Mouse (Mus musculus) megakaryocyte, embryonic 14.5 days (primary cell): ENCODE measurements around the gene Gm12216. TPM values are rescaled to one million over a fixed set of nuclear protein-coding genes. Genes with fewer than 3 reads are reported as not detected.
"Not testable (repeated sequence)": the region's sequence is repeated elsewhere in the genome, so short reads cannot be mapped to it uniquely, and the experiment has no call there.

ENCODE experiments used
- H3K27me3 ChIP-seq: replicated peaks from 2 replicates; pipeline ENCODE3; 2012; ENCODE audit warnings: inconsistent platforms
- H3K36me3 ChIP-seq: replicated peaks from 2 replicates; pipeline ENCODE3; 2012; ENCODE audit warnings: low read length, inconsistent platforms, mixed read lengths
- H3K4me1 ChIP-seq: 2 replicates; pipeline ENCODE4 v1.6.1; 2012; ENCODE audit warnings: inconsistent platforms
- H3K4me3 ChIP-seq: replicated peaks from 2 replicates; pipeline ENCODE3; 2012; ENCODE audit warnings: moderate library complexity, mild to moderate bottlenecking, inconsistent platforms
- H3K9me3 ChIP-seq: 2 replicates; pipeline ENCODE4 v1.6.1; 2012; ENCODE audit warnings: inconsistent platforms
- FLI1 ChIP-seq: IDR thresholded peaks from 2 replicates; pipeline ENCODE4 v1.6.1; 2012; ENCODE audit warnings: low read length, inconsistent platforms, mixed read lengths
- GATA1 ChIP-seq: IDR thresholded peaks from 3 replicates; pipeline ENCODE4 v1.6.1; 2012; ENCODE audit warnings: mixed read lengths, low read length, inconsistent platforms, borderline replicate concordance
- polyA plus RNA-seq: library from polyadenylated mRNA; stranded (reverse); fragments of >175 nt; gene quantifications from 2 replicates; pipeline ENCODE4 v1.2.3, GENCODE M21; 2012; ENCODE audit warnings: low replicate concordance; ENCODE audit not compliant: insufficient read depth

The Gm12216 gene
- not detected in 2 replicates for polyA plus RNA-seq

DNA sequence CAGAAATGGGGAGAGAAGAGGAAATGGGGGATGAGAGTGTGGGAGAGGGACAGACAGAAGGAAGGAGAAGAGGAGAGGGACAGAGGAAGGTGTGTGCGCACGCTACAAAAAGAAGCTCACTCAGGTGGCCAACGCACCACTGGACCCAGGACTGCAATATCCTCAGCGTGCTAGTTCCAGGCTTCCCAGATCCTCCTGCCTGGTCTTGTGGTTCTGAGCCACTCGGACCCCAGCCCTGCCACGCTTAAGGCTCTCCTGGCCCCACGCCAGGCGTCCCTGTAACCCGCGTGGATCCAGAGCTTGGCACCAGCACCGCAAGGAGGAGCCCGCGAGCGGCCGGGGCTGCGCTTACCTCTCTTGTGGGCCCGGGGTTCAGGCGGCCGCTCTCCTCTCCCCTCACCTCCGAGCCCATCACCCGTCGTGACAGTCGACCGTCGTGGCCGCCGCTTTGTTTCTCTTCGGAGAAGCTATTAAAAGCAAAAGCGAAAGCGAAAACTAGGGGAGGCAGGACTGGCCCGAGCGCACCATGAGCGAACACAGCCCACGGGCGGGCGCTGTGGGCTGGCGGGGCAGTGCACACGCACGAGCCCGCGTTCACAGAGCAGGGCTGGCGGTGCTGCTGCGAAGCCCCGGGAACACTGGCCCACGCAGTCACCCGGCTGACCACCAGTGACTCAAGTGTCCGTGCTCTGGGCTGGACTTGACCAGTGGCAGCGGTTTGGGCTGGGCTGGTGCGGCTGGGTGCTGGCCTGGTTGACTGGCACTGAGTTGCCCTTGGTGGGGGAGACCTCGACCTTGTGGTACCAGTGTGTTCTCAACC lies at the start of gene Gm12216:
Gene Gm12216, minus strand, starts transcription at position 496 of the 820 bp plus-strand sequence.
- H3K4me1 ChIP-seq, result peaks cover 23% of the 10 kb centered on the region
- not testable (repeated sequence) for H3K36me3 ChIP-seq, H3K27me3 ChIP-seq, H3K9me3 ChIP-seq
- H3K4me3 ChIP-seq, result peak within 1 kb of the TSS; percentile 92

DNA sequence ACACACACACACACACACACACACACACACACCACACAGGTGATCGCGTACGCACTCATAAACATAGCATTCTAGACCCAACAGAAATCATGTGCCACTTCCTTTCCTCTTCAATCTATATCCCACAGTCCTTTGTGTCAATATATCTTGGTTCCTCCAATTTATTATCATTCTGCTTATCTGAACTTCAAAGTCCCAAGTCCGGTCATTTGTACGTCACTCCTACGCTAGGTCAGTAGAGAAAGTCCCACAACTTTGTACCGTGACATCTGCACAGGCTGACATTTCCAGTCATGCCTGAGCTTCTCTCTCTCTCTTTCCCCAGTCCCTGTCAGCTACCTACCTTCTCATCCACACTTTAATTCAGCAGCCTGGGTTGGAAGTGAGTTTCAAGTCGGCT lies 49.6 kb upstream of the Gm12216 start:
- Histone ChIP-seq H3K4me3 (no peak overlapping the region), H3K4me1 (no peaks in the 10 kb centered on the region), H3K9me3 (no peaks in the 10 kb centered on the region), H3K36me3 (no peaks in the 10 kb centered on the region), H3K27me3 (peaks cover 33% of the 10 kb centered on the region)
- no peak for TF ChIP-seq GATA1
- no peak for TF ChIP-seq FLI1

DNA sequence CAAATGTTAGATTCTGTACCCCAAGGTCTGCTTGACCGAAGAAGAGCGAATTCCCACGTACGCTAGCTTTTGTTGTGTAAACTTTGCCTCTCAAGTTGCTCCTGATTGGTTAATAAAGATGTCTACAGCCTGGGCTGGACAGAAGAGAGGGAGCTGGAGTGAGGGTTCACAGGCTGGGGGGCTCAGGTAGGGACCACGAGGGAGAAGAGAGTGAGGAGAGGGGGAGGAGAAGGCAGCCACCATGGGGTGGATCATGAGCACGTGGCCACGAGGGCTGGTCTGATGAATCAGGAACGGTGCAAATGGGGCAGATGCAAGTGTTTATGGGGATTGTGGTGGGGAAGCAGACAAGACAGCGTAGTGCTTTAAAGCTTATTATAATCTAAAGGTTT lies 45.5 kb upstream of the Gm12216 start:
- TF ChIP-seq FLI1 (no peak), GATA1 (no peak)
- Histone ChIP-seq H3K4me1 (no peaks in the 10 kb centered on the region), H3K36me3 (no peaks in the 10 kb centered on the region), H3K27me3 (peaks cover 35% of the 10 kb centered on the region), H3K4me3 (no peak overlapping the region), H3K9me3 (no peaks in the 10 kb centered on the region)

DNA sequence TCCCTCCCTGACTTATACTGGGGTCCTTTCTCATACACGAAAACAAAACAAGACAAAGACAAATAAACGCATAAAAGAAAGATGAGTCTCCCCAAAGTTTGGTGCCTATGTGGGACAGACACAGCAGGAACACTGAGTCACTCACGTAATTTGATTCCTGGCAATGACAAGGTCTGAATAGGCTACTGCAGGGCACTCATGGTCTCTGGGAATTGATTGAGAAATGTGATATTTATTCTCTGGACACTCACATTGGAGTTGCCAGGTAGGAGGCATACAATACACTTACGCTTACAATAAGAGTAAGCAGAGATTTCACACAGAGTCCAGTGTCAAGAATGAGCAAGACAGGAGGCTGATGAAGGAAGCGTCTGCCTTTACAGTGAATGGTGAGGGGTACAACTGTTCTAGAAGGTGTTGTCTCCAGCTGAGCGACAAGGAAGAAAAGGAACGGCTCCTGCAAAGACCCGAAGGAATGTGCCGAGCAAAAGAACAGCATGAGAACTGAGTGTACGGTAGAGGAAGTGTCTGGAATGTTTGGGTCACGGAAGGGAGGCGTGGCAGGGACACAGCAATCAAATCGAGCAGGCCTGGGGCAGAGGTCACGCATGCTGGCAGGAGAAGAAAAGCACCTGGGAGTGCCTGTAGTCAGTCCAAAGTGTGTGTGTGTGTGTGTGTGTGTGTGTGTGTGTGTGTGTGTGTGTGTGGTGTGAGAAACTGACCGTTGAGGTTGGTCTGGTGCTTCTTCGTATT lies 44.9 kb upstream of the Gm12216 start:
- peaks cover 33% of the 10 kb centered on the region for H3K27me3 ChIP-seq

DNA sequence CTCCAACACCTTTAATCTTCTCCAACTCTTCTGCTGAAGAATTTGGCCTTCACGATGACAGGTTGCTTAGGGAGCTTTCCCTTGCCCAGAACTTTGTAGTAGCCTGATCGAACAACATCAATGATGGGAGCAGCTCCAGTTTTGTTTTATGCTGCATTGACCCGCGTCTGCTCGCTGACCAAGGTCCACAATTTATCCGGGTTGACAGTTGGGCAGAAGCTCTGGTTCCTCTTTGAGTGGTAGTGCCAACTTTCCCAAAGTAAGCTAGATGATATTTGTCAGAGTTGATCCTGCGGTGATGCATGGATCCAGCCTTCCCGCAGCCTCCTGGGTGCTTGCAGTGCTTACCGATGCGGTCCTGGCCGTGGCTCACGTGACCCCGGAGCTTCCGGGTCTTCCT lies 43.7 kb upstream of the Gm12216 start:
- Histone ChIP-seq H3K36me3 (no peaks in the 10 kb centered on the region), H3K4me1 (no peaks in the 10 kb centered on the region), H3K27me3 (peaks cover 30% of the 10 kb centered on the region), H3K4me3 (no peak overlapping the region), H3K9me3 (no peaks in the 10 kb centered on the region)
- TF ChIP-seq FLI1 (no peak), GATA1 (no peak)

More for the DNA sequence above, 44.9 kb upstream of the Gm12216 start:
- H3K4me1 ChIP-seq, result no peaks in the 10 kb centered on the region
- TF ChIP-seq GATA1 (no peak), FLI1 (no peak)
- no peak overlapping the region for H3K4me3 ChIP-seq
- no peaks in the 10 kb centered on the region for H3K9me3 ChIP-seq
- no peaks in the 10 kb centered on the region for H3K36me3 ChIP-seq

DNA sequence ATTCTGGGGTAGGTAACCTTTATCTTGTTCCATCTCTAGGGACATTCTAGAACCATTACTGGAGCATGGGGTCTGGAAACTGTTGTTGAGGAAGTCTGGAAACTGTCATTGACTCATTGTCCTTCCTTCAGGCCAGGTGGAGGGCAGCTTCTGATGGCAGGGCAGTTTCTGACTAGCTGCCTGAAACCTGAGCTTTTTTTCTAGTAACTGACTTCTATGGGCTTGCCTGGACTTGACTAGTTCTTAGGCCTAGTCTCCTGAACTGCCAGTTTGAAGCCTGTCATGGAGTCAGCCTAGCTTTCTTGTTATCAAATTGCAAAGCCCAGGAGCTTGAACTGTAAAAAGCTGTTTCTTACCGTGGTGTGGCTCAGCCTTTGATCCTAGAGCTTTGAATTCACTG lies 41.9 kb upstream of the Gm12216 start:
- no peaks in the 10 kb centered on the region for H3K36me3 ChIP-seq
- peaks cover 2% of the 10 kb centered on the region; the same call in 1 of the 2 replicates for H3K9me3 ChIP-seq
- H3K4me3 ChIP-seq, result no peak overlapping the region
- no peak for TF ChIP-seq GATA1
- TF ChIP-seq FLI1, result no peak
- peaks cover 19% of the 10 kb centered on the region for H3K27me3 ChIP-seq
- H3K4me1 ChIP-seq, result no peaks in the 10 kb centered on the region

DNA sequence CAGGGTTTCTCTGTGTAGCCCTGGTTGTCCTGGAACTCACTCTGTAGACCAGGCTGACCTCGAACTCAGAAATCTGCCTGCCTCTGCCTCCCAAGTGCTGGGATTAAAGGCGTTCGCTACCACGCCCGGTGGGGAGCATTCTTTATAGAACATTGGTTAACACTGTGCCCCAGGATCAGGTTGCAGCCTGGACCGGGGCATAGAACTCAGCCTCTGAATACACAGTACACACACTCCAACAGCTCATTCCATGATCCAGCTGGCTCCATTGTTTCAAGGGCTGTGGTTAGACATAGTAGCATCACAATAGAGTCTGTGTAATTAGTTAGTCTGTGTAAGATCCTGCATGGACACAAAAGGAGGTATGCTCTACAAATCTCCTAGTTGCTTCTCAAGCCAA lies 40.9 kb upstream of the Gm12216 start:
- no peaks in the 10 kb centered on the region for H3K4me1 ChIP-seq
- TF ChIP-seq GATA1, result no peak
- no peak for TF ChIP-seq FLI1

DNA sequence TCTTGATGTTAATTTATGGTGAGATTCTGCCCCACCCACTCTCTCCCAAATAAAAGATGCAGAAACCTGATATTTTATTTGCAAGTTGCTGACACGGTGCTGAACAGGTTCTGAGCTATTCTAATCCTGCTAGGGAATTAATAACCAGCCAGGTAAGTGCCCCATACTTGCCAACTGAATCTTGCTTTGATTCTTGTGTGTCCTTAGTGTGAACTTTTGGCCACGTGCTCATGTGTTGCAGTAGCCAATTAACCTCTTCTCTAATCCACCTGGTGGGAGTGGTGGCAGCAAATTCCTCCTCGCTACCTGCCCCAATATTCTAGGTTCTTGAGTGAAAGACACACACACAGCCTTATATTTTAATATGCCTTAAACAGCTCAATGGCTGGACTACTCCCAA lies 39.9 kb upstream of the Gm12216 start:
- Histone ChIP-seq H3K4me3 (no peak overlapping the region), H3K4me1 (no peaks in the 10 kb centered on the region), H3K27me3 (peaks cover 10% of the 10 kb centered on the region), H3K36me3 (no peaks in the 10 kb centered on the region), H3K9me3 (peaks cover 4% of the 10 kb centered on the region; the same call in 1 of the 2 replicates)
- no peak for TF ChIP-seq GATA1
- TF ChIP-seq FLI1, result no peak

More for the DNA sequence above, 40.9 kb upstream of the Gm12216 start:
- peaks cover 4% of the 10 kb centered on the region; the same call in 1 of the 2 replicates for H3K9me3 ChIP-seq
- no peak overlapping the region for H3K4me3 ChIP-seq
- H3K36me3 ChIP-seq, result no peaks in the 10 kb centered on the region
- peaks cover 15% of the 10 kb centered on the region for H3K27me3 ChIP-seq

DNA sequence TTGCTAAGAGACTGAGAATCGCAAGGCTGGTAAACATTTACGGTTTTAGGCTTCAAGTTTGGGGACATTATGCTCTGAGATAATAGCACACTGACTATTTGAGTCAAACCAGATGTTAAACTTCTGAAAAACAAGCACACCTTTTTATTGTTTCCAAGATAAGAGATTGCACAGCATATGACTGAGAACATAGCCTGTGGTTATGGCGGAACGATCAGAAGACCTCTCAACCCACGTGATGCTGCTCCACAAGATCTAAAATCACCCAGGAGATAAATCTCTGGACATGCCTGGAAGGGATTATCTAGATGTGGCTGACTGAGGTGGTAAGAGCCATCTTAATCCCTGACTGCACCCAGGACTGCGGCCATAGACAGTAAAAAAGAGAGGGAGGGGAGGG lies 37.9 kb upstream of the Gm12216 start:
- peaks cover 4% of the 10 kb centered on the region; the same call in 1 of the 2 replicates for H3K9me3 ChIP-seq
- TF ChIP-seq GATA1 (no peak), FLI1 (no peak)
- H3K4me3 ChIP-seq, result no peak overlapping the region
- H3K27me3 ChIP-seq, result peaks cover 2% of the 10 kb centered on the region
- H3K36me3 ChIP-seq, result no peaks in the 10 kb centered on the region
- H3K4me1 ChIP-seq, result peaks cover 12% of the 10 kb centered on the region

DNA sequence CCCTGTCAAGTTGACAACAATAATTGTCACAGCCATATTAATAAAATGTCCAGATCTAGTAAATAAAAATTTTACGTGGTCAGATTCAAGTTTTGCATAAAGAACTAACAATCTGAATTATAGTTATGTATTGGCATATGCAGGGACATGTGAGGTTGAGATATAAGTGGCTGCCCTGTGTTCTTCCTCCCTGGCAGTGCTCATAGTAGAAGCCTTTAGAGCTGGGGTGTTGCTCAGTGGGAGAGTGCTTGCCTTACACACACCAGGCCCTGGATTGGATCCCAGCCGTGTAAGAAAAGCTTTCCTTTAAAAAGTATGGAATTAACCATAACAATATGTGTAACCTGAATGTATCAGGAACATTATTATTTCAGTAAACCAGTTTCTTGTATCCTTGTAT lies 34.4 kb upstream of the Gm12216 start:
- Histone ChIP-seq H3K36me3 (no peaks in the 10 kb centered on the region), H3K4me1 (peaks cover 41% of the 10 kb centered on the region), H3K4me3 (peak overlapping the region; percentile 53), H3K27me3 (no peaks in the 10 kb centered on the region), H3K9me3 (peaks cover 4% of the 10 kb centered on the region; the same call in 1 of the 2 replicates)
- TF ChIP-seq FLI1, result no peak
- TF ChIP-seq GATA1, result no peak
